ENCODE assay signal across 12 mouse cellular contexts in genomic region chr1:104746816-104747215, GRCm38 (mm10). TPM values are rescaled to one million over a fixed set of nuclear protein-coding genes. Genes with fewer than 3 reads are reported as not detected.
A peak's percentile ranks its signal among the peaks of the same experiment; 100 is the strongest.
DNase-seq lines count a peak whose midpoint lies in the region; ATAC-seq and TF ChIP-seq lines count a peak whose summit lies in the region.
"Had no signal": no experiment of that assay in that cellular context is flagged by ENCODE, and none has a peak within 500 bp of the region (broad histone marks: within the 10 kb centered on the region; RNA-seq: fewer than 3 reads in every experiment).

No protein-coding gene starts in this region.

- no peak overlapping the region for H3K9ac ChIP-seq in limb, embryonic 13.5 days
- H3K9ac ChIP-seq in forebrain, embryonic 15.5 days (replicated peaks) = no peak overlapping the region
- H3K9ac ChIP-seq in midbrain, embryonic 11.5 days (ENCODE audit: low read length) = no peak overlapping the region
- H3K9ac ChIP-seq in stomach, postnatal 0 days (ENCODE audit: low read length) = no peak overlapping the region
- H3K9ac ChIP-seq: heart, embryonic 15.5 days had no signal

- no peak for TF ChIP-seq EP300 in stomach, postnatal 0 days (optimal IDR thresholded peaks at IDR 0.05)

- peak; percentile 86 for ATAC-seq in limb, embryonic 13.5 days (ENCODE audit: low FRiP score, low read depth)
- ATAC-seq in forebrain, embryonic 15.5 days (replicated peaks) = peak; percentile 77
- ATAC-seq in midbrain, embryonic 11.5 days (ENCODE audit: low FRiP score) = peak; percentile 92
- ATAC-seq in stomach, postnatal 0 days (ENCODE audit: low FRiP score, low TSS enrichment) = no peak

- H3K4me1 ChIP-seq in limb, embryonic 13.5 days = no peaks in the 10 kb centered on the region
- H3K4me1 ChIP-seq in limb, embryonic 10.5 days = no peaks in the 10 kb centered on the region
- H3K4me1 ChIP-seq in forebrain, embryonic 15.5 days = peaks cover 6% of the 10 kb centered on the region
- peaks cover 4% of the 10 kb centered on the region for H3K4me1 ChIP-seq in midbrain, embryonic 11.5 days (ENCODE audit: control insufficient read depth, insufficient read depth, low read length)
- no peaks in the 10 kb centered on the region for H3K4me1 ChIP-seq in stomach, postnatal 0 days (replicated peaks; ENCODE audit: control insufficient read depth, insufficient read depth)

- H3K4me2 ChIP-seq in limb, embryonic 13.5 days (replicated peaks) = no peak overlapping the region
- H3K4me2 ChIP-seq in forebrain, embryonic 15.5 days (replicated peaks) = no peak overlapping the region
- no peak overlapping the region for H3K4me2 ChIP-seq in midbrain, embryonic 11.5 days
- no peak overlapping the region for H3K4me2 ChIP-seq in stomach, postnatal 0 days (replicated peaks; ENCODE audit: low read depth)
- H3K4me2 ChIP-seq: heart, embryonic 15.5 days had no signal

- 7% methylated on average over 1 of the region's 1 CpGs for WGBS in limb, embryonic 13.5 days
- WGBS in limb, embryonic 10.5 days = 36% methylated on average over 1 of the region's 1 CpGs
- 0% methylated on average over 1 of the region's 1 CpGs for WGBS in forebrain, embryonic 15.5 days
- WGBS in midbrain, embryonic 11.5 days = 0% methylated on average over 1 of the region's 1 CpGs
- WGBS in stomach, postnatal 0 days = 16% methylated on average over 1 of the region's 1 CpGs

- TF ChIP-seq CTCF in stomach, postnatal 0 days (IDR thresholded peaks at IDR 0.05; ENCODE audit: low read depth) = no peak

- H3K27ac ChIP-seq in limb, embryonic 13.5 days = no peak overlapping the region
- H3K27ac ChIP-seq in limb, embryonic 10.5 days = no peak overlapping the region
- no peak overlapping the region for H3K27ac ChIP-seq in forebrain, embryonic 15.5 days (replicated peaks)
- H3K27ac ChIP-seq in midbrain, embryonic 11.5 days (ENCODE audit: low read depth, low read length) = no peak overlapping the region
- H3K27ac ChIP-seq in stomach, postnatal 0 days (replicated peaks) = no peak overlapping the region
- H3K27ac ChIP-seq: heart, embryonic 15.5 days; kidney, postnatal 0 days had no signal

- no peaks in the 10 kb centered on the region for H3K9me3 ChIP-seq in limb, embryonic 13.5 days
- no peaks in the 10 kb centered on the region for H3K9me3 ChIP-seq in limb, embryonic 10.5 days (replicated peaks)
- H3K9me3 ChIP-seq in forebrain, embryonic 15.5 days = no peaks in the 10 kb centered on the region
- no peaks in the 10 kb centered on the region for H3K9me3 ChIP-seq in midbrain, embryonic 11.5 days (ENCODE audit: control insufficient read depth, low read length)
- H3K9me3 ChIP-seq in stomach, postnatal 0 days (ENCODE audit: control insufficient read depth, low read length) = no peaks in the 10 kb centered on the region
- H3K9me3 ChIP-seq: heart, embryonic 15.5 days had no signal

- DNase-seq in limb, embryonic 10.5 days (ENCODE audit: low spot score) = no peak
- peak; percentile 90 for DNase-seq in midbrain, embryonic 11.5 days (ENCODE audit: low spot score, missing footprints)
- DNase-seq in right cerebral cortex, postnatal 4 days = no peak
- DNase-seq in stomach, postnatal 0 days (ENCODE audit: low spot score) = no peak
- DNase-seq in layer of hippocampus, adult 8-10 months (ENCODE audit: low spot score in 2 of 2) = no peak
- no peak for DNase-seq in kidney, adult 9 months
- DNase-seq: cerebellum, adult 18-20 months; thymus, postnatal 25 days had no signal

- H3K4me3 ChIP-seq in limb, embryonic 13.5 days = no peak overlapping the region
- no peak overlapping the region for H3K4me3 ChIP-seq in limb, embryonic 10.5 days
- H3K4me3 ChIP-seq in forebrain, embryonic 15.5 days = no peak overlapping the region
- no peak overlapping the region for H3K4me3 ChIP-seq in midbrain, embryonic 11.5 days (ENCODE audit: low read depth, low read length)
- no peak overlapping the region for H3K4me3 ChIP-seq in stomach, postnatal 0 days (ENCODE audit: low read depth, low read length)
- H3K4me3 ChIP-seq: heart, embryonic 15.5 days had no signal

- H3K27me3 ChIP-seq in limb, embryonic 13.5 days = no peaks in the 10 kb centered on the region
- no peaks in the 10 kb centered on the region for H3K27me3 ChIP-seq in limb, embryonic 10.5 days (ENCODE audit: low read depth, poor library complexity, severe bottlenecking)
- H3K27me3 ChIP-seq in forebrain, embryonic 15.5 days = no peaks in the 10 kb centered on the region
- H3K27me3 ChIP-seq in midbrain, embryonic 11.5 days (ENCODE audit: control insufficient read depth, insufficient read depth, low read length) = no peaks in the 10 kb centered on the region
- H3K27me3 ChIP-seq in stomach, postnatal 0 days (ENCODE audit: control insufficient read depth, insufficient read depth, low read length) = no peaks in the 10 kb centered on the region
- H3K27me3 ChIP-seq: heart, embryonic 15.5 days had no signal

- H3K36me3 ChIP-seq in limb, embryonic 13.5 days = no peaks in the 10 kb centered on the region
- H3K36me3 ChIP-seq in limb, embryonic 10.5 days = no peaks in the 10 kb centered on the region
- H3K36me3 ChIP-seq in forebrain, embryonic 15.5 days = no peaks in the 10 kb centered on the region
- H3K36me3 ChIP-seq in midbrain, embryonic 11.5 days (ENCODE audit: control insufficient read depth, insufficient read depth, low read length) = no peaks in the 10 kb centered on the region
- no peaks in the 10 kb centered on the region for H3K36me3 ChIP-seq in stomach, postnatal 0 days (ENCODE audit: control insufficient read depth, insufficient read depth, low read length)
- H3K36me3 ChIP-seq: heart, embryonic 15.5 days had no signal

RNA-seq across cellular contexts. Expression of gene Cdh20, which starts 21.5 kb away (rescaled TPM):
- 0.15 and 0.26 TPM in 2 replicates for polyA plus RNA-seq in limb, embryonic 13.5 days (2015; fragmentation: Nextera tagmentation; extraction: Ambion mirVana)
- polyA plus RNA-seq in limb, embryonic 10.5 days (2016; fragmentation: Nextera tagmentation; extraction: Ambion mirVana) = 0.18 TPM in 2 replicates
- 1.1 and 1.2 TPM in 2 replicates for polyA plus RNA-seq in forebrain, embryonic 15.5 days (2015; fragmentation: Nextera tagmentation; extraction: Ambion mirVana)
- polyA plus RNA-seq in midbrain, embryonic 11.5 days (2014; fragmentation: Nextera tagmentation; extraction: Ambion mirVana) = 0.72 and 0.73 TPM in 2 replicates
- 0.07 and 0.10 TPM in 2 replicates for polyA plus RNA-seq in stomach, postnatal 0 days (2015; fragmentation: Nextera tagmentation; extraction: Ambion mirVana)
- total RNA-seq in layer of hippocampus, adult 8-10 months (2022) = 10 to 100 TPM; 14.1 to 17.7 (median 16.0) TPM
